Mouse (Mus musculus): Measurements from ENCODE around the gene Eef1g.

DNA sequence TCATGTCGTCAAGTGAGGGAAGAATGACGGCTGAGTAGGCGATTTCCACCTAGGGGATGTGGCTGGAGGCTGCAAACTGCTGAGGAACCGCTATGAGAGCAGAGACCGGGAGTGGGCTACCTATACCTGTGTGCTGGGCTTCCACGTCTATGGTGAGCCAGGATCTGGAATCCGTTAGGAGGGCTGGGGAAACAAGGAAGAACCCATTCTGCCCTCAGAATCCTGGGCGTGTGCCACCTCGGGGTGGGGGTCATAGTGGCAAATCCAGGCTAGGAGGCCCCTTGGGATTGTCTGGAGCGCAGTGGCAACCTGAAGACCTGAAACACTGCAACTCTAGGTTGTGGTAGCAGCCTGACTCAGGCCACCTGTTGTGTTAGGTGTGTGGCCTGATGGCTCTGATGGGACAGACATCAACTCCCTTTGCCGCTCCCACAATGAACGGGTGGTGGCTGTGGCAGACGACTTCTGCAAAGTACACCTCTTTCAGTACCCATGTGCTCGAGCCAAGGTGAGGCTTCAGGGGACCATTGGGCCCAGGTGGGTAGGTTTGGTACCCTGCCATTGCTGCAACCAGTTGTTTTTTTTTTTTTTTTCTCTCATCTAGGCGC lies 26.2 kb upstream of the Eef1g start:
- TF ChIP-seq CTCF (IDR thresholded peaks at IDR 0.05), result no peak
- no peak for TF ChIP-seq EP300 (IDR thresholded peaks at IDR 0.05)

All from lung, postnatal 0 days (tissue).